Mouse (Mus musculus) MEL-GATA-1-ER (cell line): ENCODE measurements around the gene Gtf3c1.
"Not testable (repeated sequence)": the region's sequence is repeated elsewhere in the genome, so short reads cannot be mapped to it uniquely, and the experiment has no call there.

Experiments used
- DNase-seq: peaks from one replicate; pipeline ENCODE4 v3.0.0-alpha.2; 2012; ENCODE audit warnings: low read depth; ENCODE audit errors: extremely low read depth

Gene Gtf3c1

GRCm38 (mm10) chr7:125707593-125708022 lies at the start of gene Gtf3c1, which contains the start of gene D430042O09Rik:
Gtf3c1 (minus strand) TSS chr7:125707780.
D430042O09Rik (plus strand) TSS chr7:125707888.
- DNase-seq, result peak; percentile 96

- no peak for DNase-seq
These were observed 49.2 kb upstream of the Gtf3c1 start for GRCm38 (mm10) chr7:125756806-125757205.

GRCm38 (mm10) chr7:125753326-125753715 lies 45.7 kb upstream of the Gtf3c1 start:
- DNase-seq, result no peak

GRCm38 (mm10) chr7:125752699-125753325 lies 45.2 kb upstream of the Gtf3c1 start:
- no peak for DNase-seq

GRCm38 (mm10) chr7:125748186-125748585 lies 40.6 kb upstream of the Gtf3c1 start:
- DNase-seq, result peak; percentile 12

GRCm38 (mm10) chr7:125747316-125747690 lies 39.7 kb upstream of the Gtf3c1 start:
- peak; percentile 30 for DNase-seq

- no peak for DNase-seq
These were observed 39.2 kb upstream of the Gtf3c1 start for GRCm38 (mm10) chr7:125746621-125747315.

GRCm38 (mm10) chr7:125744774-125745173 lies 37.2 kb upstream of the Gtf3c1 start:
- no peak for DNase-seq

GRCm38 (mm10) chr7:125741271-125741703 lies 33.7 kb upstream of the Gtf3c1 start:
- no peak for DNase-seq

GRCm38 (mm10) chr7:125740521-125740920 lies 32.9 kb upstream of the Gtf3c1 start:
- no peak for DNase-seq

- no peak for DNase-seq
These were observed 28.9 kb upstream of the Gtf3c1 start for GRCm38 (mm10) chr7:125736366-125737015.

GRCm38 (mm10) chr7:125733791-125734190 lies 26.2 kb upstream of the Gtf3c1 start:
- no peak for DNase-seq

- DNase-seq, result no peak
These were observed 24.1 kb upstream of the Gtf3c1 start for GRCm38 (mm10) chr7:125731679-125732078.

- no peak for DNase-seq
These were observed 15.8 kb upstream of the Gtf3c1 start for GRCm38 (mm10) chr7:125723189-125723972.

- DNase-seq, result no peak
These were observed 14.5 kb upstream of the Gtf3c1 start for GRCm38 (mm10) chr7:125722127-125722526.

- no peak for DNase-seq
These were observed 13.5 kb upstream of the Gtf3c1 start for GRCm38 (mm10) chr7:125721033-125721432.

- no peak for DNase-seq
These were observed 12.8 kb upstream of the Gtf3c1 start for GRCm38 (mm10) chr7:125720370-125720769.

GRCm38 (mm10) chr7:125717612-125718011 lies 10.0 kb upstream of the Gtf3c1 start:
- no peak for DNase-seq

- DNase-seq, result no peak
These were observed 9.1 kb upstream of the Gtf3c1 start for GRCm38 (mm10) chr7:125716724-125717123.

GRCm38 (mm10) chr7:125714803-125715202 lies 7.2 kb upstream of the Gtf3c1 start:
- DNase-seq, result no peak

GRCm38 (mm10) chr7:125713542-125714055 lies 6.0 kb upstream of the Gtf3c1 start:
- DNase-seq, result not testable (repeated sequence)
